Mouse (Mus musculus): ENCODE measurements around the gene Zfp385b.

The Zfp385b gene

GRCm38 (mm10) chr2:77518693-77519092, 300.7 kb downstream of the Zfp385b start:
- no peak for DNase-seq (ENCODE audit: low spot score)

GRCm38 (mm10) chr2:77516606-77517005, 302.8 kb downstream of the Zfp385b start:
- no peak for DNase-seq (ENCODE audit: low spot score)

GRCm38 (mm10) chr2:77515654-77516053, 303.8 kb downstream of the Zfp385b start:
- DNase-seq (ENCODE audit: low spot score): no peak

DNA sequence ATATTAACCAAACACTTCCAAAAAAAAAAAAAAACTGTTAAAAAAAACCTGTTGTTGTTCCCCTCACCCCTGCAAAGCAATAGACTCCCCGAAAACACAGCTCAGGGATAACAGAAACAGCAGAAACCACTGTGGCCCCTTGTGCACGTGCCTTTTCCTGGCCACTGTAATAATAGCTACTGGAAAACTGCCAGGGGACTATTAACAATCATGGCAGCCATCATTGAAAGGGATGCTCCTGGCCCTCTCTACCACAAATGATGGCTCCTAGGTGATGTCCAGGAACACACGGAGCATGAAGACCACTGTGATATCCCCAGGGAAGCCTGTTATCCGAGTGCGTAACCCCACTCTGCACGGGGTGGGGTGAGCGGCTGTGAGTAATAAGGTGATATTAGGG, 304.4 kb downstream of the Zfp385b start:
- no peak for DNase-seq (ENCODE audit: low spot score)

DNA sequence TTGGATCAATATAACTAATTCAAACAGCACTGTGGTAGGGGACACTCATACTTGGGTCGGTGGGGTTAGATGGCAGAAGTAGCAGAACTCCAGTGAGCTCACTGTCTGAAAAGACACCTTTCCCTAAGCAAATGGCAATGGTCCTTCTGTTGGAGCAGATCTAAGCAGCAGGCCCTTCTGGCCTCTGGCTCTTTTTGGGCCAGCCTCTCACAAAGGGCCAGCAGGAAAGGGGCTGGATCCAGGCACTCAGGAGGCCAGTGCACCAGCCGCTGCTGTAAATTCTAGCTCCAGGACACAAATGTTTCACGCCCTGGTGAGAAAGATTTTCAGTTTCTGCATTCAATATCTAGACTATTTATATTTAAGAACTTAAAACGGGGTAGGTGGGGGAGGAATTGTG, 305.0 kb downstream of the Zfp385b start:
- no peak for DNase-seq (ENCODE audit: low spot score)

- no peak for DNase-seq (ENCODE audit: low spot score)
Measured at GRCm38 (mm10) chr2:77508731-77509130, 310.7 kb downstream of the Zfp385b start.

- DNase-seq (ENCODE audit: low spot score): no peak
Measured at GRCm38 (mm10) chr2:77506308-77506707, 313.1 kb downstream of the Zfp385b start.

GRCm38 (mm10) chr2:77505614-77506013, 313.8 kb downstream of the Zfp385b start:
- no peak for DNase-seq (ENCODE audit: low spot score)

GRCm38 (mm10) chr2:77503674-77504351, 315.6 kb downstream of the Zfp385b start:
- no peak for DNase-seq (ENCODE audit: low spot score)

DNA sequence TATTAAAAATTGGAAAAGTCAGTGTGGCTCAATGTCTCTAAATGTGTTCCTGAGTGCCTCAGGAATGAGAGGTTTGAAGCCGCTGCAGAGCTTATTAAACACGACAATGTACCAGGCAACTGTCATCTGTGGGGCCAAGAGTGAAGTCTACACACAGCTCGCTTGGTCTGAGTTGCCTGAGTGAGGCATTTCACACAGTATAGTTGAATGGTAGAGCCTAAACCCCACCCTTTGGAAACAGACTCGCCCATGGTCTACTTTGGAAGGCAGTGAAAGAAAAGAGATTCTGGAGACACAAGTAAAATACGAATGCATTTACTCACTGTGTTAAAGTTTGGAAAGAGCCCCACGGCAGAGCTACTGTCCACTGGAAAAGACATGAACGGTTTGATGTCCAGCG, 316.2 kb downstream of the Zfp385b start:
- DNase-seq (ENCODE audit: low spot score): no peak

DNA sequence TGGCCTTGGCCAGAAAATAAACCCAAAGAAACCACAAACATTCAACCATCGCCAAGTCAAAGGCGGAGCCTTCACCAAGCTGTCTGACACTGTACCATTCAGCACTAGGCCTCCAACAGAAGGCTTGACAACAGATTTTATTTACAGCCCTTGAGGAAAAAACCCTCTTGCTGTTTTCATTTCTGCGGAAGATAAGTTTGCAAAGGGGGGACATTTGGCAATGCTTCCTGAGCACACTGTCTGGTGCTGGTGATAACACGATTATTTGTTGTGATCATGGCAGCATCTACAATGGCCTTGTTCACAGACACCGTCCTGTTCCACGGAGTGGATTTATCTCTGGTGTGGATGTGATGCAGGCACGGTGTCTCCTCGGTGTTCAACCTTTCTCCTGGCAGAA, 317.0 kb downstream of the Zfp385b start:
- no peak for DNase-seq (ENCODE audit: low spot score)

DNA sequence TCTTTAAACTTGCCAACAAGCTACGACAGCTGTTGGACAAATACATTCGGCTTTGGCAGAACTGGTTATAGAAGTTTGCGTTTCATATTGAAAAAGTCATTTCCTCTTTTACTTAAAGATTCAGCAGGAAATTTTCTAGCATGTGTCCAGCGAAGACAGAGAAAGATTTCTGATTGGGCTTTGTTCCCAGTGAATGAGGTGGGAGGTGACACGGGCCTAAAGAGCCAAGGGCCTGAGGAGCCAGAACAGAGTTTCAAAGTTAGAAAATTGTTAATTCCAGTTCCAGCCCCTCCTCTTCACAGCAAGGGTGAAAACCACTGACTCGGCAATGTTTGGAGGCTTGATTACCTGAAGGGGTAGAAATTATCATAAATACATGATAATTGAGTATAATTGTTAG, 319.0 kb downstream of the Zfp385b start:
- no peak for DNase-seq (ENCODE audit: low spot score)

- DNase-seq (ENCODE audit: low spot score): no peak
Measured at GRCm38 (mm10) chr2:77498379-77498778, 321.1 kb downstream of the Zfp385b start.

- no peak for DNase-seq (ENCODE audit: low spot score)
Measured at GRCm38 (mm10) chr2:77497942-77498341, 321.5 kb downstream of the Zfp385b start.

DNA sequence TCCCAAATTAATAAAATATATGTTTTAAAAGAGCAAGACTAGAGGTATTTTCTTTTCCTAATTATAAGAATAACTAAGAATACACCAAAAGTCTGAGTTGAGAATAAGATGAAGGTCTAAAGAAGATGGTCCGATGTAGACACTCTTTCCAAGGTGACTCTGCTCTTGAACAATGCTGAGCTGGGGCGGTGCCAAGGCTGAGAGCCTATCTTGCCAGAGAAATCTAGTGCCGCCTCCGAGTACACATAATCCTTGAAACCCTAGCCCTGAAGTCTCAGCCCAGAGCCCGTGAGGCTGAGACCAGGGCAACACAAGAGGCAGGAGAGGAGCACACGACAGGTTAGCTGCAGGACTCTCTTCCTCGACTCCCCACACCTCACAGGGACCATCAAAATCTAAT, 323.4 kb downstream of the Zfp385b start:
- DNase-seq (ENCODE audit: low spot score): no peak

DNA sequence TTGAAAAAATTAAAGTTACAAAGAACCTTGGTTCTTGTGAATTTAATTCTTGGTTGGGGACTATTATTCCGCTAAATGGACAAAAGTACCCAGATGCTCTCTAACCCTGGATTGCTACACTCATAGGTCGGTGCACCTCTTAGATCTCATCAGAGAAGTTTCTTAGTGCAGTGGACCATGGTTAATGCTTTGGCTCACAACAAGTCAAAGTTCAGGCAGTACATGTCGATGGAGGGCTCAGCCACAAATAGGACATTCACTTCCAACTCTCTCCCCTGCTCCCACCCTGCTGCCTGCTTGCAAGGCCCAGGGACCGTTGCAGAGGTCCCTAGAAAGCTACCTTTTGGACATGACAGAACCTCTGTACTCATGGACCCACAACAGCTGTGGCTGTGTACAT, 324.1 kb downstream of the Zfp385b start:
- DNase-seq (ENCODE audit: low spot score): no peak

DNA sequence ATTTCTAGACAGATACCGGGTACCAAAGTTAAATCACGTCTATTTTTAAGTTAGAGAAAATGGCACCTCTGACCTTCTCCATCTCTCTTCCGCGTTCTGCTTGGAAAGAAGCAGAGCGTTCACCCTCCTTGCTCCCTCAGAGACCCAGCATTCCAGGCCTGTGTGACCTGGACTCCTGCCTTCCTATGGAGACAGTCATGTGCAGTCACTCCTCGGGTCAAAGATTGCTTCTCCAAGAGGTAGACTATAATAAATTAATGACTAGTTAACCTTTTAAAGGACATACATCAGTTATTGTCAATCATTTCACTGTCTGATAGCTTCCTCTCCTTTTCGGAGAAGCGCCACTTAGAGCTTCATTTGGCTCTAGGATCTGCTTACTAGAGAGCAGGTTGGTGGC, 325.7 kb downstream of the Zfp385b start:
- no peak for DNase-seq (ENCODE audit: low spot score)

DNA sequence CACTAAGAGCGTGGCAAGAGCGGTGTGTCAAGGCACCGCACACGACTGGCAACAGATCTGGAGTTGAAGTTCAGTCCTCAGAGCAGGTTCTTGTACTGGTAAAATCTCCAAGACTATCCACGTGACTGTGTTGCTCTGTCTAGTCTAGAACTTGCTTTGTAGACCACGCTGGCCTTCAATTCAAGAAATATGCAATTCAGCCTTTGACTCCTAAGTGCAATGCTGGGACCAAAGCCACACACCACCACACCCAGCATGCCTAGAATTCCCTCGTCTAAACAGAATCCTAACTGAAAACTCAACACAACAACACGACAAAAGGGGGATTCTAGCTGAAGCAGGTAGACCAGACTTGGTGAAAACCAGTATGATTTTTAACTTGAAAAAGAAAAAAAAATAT, 332.3 kb downstream of the Zfp385b start:
- no peak for DNase-seq (ENCODE audit: low spot score)

DNA sequence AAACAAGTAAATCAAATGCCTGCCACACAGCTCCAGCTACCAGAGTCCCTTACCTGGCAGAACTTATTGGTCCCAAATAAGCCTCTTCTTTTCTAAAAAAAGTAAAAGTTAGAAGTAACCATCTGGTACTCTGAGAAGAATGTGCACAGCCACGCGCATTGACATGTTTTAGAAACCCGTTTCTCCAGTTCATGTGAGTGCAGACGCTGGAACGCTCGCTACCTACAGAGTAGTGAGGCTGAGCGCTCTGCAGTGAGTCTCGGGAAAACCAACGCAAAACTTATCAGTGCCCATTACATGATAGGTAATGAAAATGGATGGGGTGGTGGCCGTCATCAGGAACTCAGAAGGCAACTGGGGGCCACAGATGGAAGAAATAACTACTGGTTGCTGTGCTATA, 338.2 kb downstream of the Zfp385b start:
- DNase-seq (ENCODE audit: low spot score): no peak

- DNase-seq (ENCODE audit: low spot score): no peak
Measured at GRCm38 (mm10) chr2:77477536-77477935, 341.9 kb downstream of the Zfp385b start.

GRCm38 (mm10) chr2:77476444-77476843, 343.0 kb downstream of the Zfp385b start:
- DNase-seq (ENCODE audit: low spot score): no peak

- no peak for DNase-seq (ENCODE audit: low spot score)
Measured at GRCm38 (mm10) chr2:77472254-77472837, 347.1 kb downstream of the Zfp385b start.

DNA sequence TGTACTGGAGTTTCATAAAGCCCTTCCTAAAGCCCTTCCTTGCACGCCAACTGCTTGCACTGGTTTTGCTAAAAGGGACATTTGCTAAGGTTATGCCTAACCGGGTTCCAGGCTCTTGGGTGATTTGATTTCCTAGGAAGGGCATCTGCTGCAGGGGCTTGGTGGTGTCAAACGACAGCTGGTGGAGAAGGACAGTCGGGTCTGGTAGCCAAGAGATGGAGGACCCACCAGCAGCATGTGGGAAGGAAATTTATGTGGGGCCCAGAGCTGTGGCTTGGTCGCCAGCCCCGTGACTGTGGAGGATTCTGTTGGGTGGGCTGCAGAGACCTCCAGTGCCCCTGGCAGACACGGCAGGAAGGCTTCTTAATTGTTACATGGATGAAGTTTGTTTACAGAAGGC, 348.7 kb downstream of the Zfp385b start:
- no peak for DNase-seq (ENCODE audit: low spot score)

DNA sequence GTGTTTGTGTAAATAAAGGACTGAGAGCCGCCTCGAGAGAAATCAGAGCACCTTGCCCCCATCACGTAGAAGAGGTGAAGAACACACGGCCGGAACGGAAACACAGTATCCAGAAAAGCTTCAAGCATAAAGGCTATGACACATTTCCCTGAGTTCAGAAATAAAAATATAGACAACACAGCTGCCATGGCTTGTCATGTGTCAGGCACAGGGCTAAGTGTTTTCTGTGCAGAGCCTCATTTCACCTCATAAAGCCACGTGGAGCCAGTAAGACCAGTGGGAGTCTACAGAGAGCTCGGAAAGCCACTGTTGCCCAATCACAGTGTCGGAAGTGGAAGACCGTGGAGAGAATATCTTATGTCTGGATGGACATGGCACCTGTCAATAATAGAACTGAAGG, 358.0 kb downstream of the Zfp385b start:
- no peak for DNase-seq (ENCODE audit: low spot score)

Data from ovary, postnatal 14 days (tissue).